Mouse (Mus musculus): Measurements from ENCODE around the gene Zfp326.

Gene Zfp326

DNA sequence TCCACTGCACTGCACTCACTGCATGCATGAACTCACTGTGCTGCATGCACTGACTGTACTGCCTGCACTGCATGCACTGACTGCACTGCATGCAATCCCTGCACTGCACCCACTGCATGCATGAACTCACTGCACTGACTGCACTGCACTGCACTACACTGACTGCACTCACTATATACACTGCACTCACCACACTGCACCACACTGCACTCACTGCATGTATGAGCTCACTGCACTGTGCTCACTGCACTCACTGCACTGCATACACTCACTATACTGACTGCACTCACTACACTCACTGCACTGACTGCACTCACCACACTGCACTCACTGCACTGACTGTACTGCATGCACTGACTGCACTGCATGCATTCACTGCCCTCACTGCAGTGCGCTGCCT lies 56.0 kb downstream of the Zfp326 start:
- DNase-seq (ENCODE audit: extremely low read depth, low read depth, low spot score), result no peak

DNA sequence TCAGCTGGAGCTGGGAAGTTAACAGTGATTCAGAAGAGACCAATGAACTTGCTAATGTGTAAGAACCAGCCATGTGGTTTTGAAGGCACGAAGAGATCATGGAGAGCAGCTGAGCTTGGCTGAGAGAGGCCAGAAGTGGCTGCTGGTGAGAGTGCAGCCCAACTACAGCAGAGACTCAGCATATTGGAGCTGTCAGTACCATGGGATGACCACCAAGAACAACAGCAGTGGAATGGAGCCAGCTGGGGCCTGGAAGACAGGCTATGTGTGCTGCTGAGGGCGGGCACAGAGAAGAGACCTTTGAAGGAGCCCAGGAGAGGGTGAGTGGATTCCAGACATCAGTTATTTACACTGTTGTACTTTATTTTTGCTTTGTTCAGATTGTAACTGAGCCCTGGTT lies 65.6 kb downstream of the Zfp326 start:
- DNase-seq (ENCODE audit: extremely low read depth, low read depth, low spot score), result no peak

Measured in fat pad, adult 2 months (tissue).